Mouse (Mus musculus) left cerebral cortex, postnatal 4 days (tissue): ENCODE results near the gene Fermt1. TPM values are rescaled to one million over a fixed set of nuclear protein-coding genes. Genes with fewer than 3 reads are reported as not detected.

ENCODE experiments used
- DNase-seq: peaks from one replicate; pipeline ENCODE4 v3.0.0-alpha.2; 2022
- intact Hi-C: fragments of 180-260 bp; cut with DNase I; formaldehyde crosslinking; loops from one replicate; pipeline ENCODE4 v1.15.1; 2025
- total RNA-seq, 2 experiments: library from RNA; stranded (reverse); gene quantifications; 2 replicates each; pipeline ENCODE4 v1.2.3; 2021

The Fermt1 gene
- total RNA-seq, 2 experiments from 2014 or later, result not detected

DNA sequence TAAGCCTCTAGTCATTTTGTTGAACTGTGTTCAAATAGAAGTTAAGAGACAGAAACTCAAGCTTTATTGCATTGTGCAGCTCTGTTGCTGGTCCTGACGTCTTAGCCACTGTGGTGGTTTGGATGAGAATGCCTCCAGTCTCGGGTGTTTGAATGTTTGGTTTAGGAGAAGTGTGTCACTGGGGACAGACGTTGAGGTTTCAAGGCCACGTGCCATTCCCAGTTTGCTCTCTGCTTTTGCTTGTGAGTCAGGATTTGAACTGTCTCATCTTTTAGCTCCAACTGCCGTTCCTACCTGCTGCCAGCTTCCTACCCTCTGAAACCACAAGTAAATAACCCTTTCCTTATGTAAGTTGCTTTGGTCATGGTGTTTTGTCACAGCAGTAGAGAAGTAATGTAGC is 78.2 kb downstream of the Fermt1 start:
- intact Hi-C loops, result no loop called here

DNA sequence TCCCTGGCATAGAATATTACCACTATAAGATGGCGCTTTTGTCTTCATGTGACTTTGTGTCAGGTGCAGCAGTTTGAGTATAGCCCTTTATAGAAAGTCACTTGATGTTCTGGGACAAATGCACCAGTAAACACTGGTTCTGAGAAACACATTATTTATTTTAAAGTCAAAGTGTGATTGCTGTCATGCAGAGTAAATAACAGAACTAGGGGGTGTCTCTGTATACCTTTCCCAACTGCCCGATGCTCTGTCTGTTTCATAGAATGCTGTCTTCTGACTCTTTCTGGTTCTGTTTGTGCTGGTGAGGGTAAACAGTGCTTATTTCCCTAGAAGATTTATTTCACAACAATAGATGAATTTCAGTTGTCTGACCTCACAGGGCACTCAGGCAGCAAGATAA is 82.4 kb downstream of the Fermt1 start:
- DNase-seq, result no peak
- intact Hi-C loops, result no loop called here

More for the DNA sequence above, 78.2 kb downstream of the Fermt1 start:
- no peak for DNase-seq

DNA sequence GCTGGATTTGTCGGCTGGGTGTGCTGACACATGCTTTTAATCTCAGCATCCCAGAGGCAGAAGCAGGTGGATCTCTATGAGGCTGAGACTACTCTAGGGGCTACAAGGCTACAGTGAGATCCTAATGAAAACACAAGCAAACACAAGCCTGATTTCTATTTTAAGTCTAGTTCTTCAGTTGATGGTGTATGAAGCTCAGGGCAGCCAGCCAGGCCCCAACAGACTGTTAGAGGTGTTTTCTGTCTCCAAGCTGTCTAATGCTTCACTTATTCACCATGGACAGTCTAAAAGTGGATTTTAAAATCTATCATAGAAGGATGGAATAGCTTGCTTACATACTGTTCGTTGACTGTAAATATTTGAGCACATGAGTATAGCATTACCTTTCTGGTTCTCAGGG is 84.2 kb downstream of the Fermt1 start:
- intact Hi-C loops, result no loop called here
- DNase-seq, result no peak

DNA sequence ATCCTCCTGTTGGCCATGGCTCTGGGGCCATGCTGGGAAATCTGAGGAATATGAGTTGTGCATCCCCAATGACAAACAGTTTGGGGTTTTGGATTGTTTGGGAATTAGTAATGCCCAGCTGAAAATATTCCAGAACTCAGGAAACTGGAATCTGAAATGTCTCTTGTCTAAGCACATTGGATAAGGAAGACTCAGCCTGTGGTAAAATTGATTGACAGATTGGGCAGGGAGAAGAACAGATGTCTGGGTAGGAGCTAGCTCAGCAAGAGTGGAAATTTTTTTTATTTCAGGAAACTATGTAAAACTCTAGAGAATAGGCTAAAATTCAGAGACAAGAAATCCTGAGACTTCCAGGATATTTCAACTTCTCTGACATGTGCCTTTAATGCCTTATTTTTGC is 85.3 kb downstream of the Fermt1 start:
- intact Hi-C loops, result no loop called here
- no peak for DNase-seq

DNA sequence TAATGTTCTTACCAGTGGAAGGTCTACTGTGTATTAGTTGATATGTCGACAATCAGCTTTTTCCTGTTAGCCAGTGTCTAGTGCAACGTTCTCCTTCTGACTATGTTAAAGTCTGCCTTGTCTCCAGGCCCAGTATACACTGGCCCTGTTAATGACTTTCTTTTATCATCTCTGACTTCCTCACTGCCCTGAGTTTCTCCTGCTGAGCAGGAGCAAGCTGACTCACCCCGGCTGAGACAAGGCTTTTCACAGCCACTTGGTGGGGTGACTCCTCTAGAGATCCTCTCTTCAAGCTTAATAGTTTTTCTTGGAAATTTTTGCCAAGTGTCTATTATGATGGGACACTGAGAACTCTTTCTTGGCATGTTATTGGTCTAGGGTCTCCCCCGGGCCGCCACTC is 89.4 kb downstream of the Fermt1 start:
- DNase-seq, result no peak
- intact Hi-C loops, result no loop called here

Other genes with a start within 250 kb of the Fermt1 start
- 10 to 100 TPM; 91.1 to 91.7 TPM for gene Chgb, start 164.6 kb downstream of the Fermt1 start, total RNA-seq
- gene Trmt6, start 129.9 kb downstream of the Fermt1 start, total RNA-seq, result 10 to 100 TPM; 23.9 to 26.3 TPM
- gene Mcm8, start 129.8 kb downstream of the Fermt1 start, total RNA-seq, result 1 to 10 TPM; 3.4 to 5.6 TPM
- 10 to 100 TPM; 24.6 to 28.4 TPM for gene Crls1, start 99.2 kb downstream of the Fermt1 start, total RNA-seq
- under 1 TPM; 0.22 to 0.36 TPM for gene Lrrn4, start 65.0 kb downstream of the Fermt1 start, total RNA-seq